Mouse (Mus musculus): ENCODE results near the gene Itprid2. TPM values are rescaled to one million over a fixed set of nuclear protein-coding genes. Genes with fewer than 3 reads are reported as not detected.
"Not testable (repeated sequence)": the region's sequence is repeated elsewhere in the genome, so short reads cannot be mapped to it uniquely, and the experiment has no call there.

Itprid2 gene
- total RNA-seq (2022), result 10 to 100 TPM; 15.2 to 19.2 (median 17.2) TPM

GRCm38 (mm10) chr2:79634528-79635400, at the start of gene Itprid2:
Itprid2 (plus strand) TSS chr2:79635352.
- DNase-seq (ENCODE audit: low spot score in 2 of 2), result peak; percentile 96 to 98

GRCm38 (mm10) chr2:79596177-79596576, 39.0 kb upstream of the Itprid2 start:
- DNase-seq (ENCODE audit: low spot score in 2 of 2), result no peak

DNA sequence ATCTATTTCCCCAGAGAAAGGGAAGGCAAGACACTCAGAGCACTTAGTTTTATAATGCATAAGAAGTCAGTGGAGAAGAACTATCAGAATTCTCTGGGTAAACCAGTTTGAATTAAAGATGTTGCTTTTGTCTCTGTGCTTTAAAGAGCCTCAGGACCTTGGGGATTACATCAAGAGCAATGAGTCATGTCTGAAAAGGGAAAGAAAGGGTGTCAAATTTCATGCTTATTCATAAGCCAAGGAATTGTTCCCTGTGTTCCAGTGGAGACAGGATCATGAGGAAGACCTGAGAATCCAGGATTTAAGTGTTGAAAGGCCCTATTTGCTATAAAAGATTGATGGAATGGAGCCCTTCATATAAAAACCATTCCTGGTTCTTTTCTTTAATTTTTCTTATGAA, 38.1 kb upstream of the Itprid2 start:
- no peak for DNase-seq (ENCODE audit: low spot score in 2 of 2)

GRCm38 (mm10) chr2:79601109-79601508, 34.0 kb upstream of the Itprid2 start:
- DNase-seq (ENCODE audit: low spot score in 2 of 2), result not testable (repeated sequence)

DNA sequence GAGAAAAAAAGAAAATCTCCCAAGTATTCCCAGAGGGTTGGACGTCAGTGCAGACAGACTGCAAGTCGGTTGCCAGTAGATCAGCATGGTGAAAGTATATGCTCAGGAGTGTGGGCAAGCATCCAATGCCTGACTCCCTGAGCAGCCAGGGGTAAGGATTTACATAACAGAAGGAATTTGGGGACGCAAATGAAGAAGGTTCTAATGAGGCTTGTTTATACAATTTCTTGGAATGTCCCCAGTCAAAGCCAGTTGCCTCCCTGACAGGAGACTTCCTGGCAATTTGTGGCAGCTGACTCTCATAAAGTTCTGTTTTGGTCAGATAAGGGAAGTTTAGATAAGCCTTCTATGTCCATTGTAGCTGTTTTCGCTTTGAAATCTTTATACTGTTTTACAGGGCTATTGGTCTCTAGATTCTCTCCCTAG, 33.4 kb upstream of the Itprid2 start:
- DNase-seq (ENCODE audit: low spot score in 2 of 2), result no peak

DNA sequence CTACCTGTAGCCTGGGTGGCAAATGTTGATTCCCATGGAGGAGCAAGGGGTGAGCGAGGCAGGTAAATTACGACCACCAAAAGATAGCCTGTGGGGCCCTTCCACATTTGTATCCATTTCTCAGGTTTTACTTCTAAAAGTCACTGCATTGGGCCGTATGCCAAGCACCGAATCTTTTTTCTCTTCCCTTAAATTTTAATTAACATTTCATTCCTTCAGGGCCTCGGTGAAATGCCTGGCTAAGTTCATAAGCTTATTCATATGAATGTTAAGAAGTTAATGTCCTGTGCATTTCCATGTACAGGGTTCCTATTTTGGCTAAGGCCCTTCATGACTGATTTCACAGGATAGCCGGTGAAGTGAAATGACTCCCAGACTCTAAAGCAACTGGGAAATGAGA, 32.8 kb upstream of the Itprid2 start:
- DNase-seq (ENCODE audit: low spot score in 2 of 2), result no peak

DNA sequence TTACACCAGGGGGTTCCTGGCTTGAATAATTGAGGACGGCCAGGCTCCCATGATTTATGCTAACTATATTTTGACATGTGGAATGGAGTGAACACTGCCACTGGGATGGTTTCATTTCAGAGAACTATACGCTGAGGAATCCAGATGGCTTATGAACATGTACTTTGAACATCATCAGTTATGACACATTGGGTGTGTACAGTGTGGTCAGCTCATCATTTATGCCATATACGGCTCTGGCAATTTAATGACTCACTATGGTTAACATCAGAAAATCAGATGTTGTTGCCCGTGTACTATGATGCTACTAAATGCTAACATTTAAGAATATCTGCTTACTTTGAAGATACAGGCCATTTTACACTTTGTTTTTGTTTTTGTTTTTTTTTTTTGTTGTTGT, 31.8 kb upstream of the Itprid2 start:
- DNase-seq (ENCODE audit: low spot score in 2 of 2), result no peak

DNA sequence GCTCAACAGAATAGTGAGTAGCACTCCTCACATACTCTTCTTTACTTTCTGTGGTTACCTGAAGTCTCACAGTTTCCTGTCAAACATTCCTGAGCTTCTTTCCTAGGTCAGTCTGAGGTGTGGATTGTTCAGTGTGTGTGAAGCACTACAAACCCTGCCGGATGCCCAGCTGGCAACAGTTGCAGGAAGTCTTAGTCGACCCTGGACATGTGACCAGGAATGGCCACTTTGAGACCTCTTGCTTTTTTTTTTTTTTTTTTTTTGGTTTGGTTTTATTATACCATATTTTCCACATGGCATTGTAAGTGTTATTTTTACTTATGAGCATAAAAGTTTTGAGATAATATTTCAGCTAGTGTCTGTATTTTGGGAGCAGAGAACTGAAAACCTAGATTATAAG, 29.1 kb upstream of the Itprid2 start:
- no peak for DNase-seq (ENCODE audit: low spot score in 2 of 2)

GRCm38 (mm10) chr2:79607181-79607580, 28.0 kb upstream of the Itprid2 start:
- DNase-seq (ENCODE audit: low spot score in 2 of 2), result no peak

DNA sequence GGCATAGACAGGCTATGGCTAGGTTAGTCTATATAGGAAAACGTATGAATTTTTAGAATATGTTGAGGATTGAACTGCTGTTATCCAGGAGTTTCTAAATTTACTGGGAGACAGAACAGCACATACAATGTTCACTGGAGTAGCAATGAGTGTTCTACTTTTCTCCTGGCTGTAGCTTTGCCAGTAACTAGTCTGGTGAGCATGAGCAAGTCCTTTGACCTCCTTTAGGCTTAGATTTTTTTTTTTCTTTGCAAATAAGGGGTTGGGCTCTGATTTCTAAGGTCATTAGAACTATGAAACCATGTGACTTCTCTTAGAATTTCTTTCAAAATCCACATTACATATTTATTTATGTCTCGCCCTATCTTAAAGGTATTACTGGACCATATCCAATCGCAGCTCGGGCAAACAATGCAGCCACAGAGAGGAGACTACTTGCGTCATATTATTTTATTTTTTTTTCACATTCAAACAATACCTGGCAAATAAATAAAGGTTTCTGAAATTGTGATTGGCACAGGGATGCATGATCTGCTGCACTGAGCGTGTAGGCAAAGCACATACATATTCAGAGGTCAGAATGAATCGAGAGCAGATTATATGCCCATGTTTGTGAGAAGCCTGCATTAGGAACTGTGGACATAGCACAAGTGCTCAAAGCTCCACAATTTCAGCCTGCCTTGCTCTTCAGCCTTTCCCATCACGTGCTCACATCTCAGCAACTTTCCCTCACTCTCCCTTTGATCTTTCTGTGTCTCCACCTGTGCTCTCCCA, 26.7 kb upstream of the Itprid2 start:
- DNase-seq (ENCODE audit: low spot score in 2 of 2), result no peak

- no peak for DNase-seq (ENCODE audit: low spot score in 2 of 2)
Observed at GRCm38 (mm10) chr2:79610894-79611293, 24.3 kb upstream of the Itprid2 start.

DNA sequence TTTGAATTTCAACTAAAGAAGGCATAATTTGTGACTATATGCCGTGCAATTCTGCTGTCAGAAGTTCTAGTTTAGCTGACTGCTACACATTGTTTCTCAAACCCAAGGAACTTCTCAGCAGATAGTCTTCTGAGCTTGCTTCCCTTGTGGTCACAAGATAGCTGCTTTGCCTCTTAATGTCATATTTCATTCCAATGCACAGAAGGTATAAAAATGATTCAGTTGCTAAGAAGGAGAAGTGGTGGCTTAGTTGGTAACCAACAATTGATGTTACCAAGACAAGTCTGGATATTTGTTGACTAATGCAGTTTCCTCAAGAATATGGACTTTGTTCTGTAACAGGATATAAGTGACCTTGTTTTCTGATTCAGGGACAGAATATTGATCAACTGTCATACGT, 17.0 kb upstream of the Itprid2 start:
- no peak for DNase-seq (ENCODE audit: low spot score in 2 of 2)

DNA sequence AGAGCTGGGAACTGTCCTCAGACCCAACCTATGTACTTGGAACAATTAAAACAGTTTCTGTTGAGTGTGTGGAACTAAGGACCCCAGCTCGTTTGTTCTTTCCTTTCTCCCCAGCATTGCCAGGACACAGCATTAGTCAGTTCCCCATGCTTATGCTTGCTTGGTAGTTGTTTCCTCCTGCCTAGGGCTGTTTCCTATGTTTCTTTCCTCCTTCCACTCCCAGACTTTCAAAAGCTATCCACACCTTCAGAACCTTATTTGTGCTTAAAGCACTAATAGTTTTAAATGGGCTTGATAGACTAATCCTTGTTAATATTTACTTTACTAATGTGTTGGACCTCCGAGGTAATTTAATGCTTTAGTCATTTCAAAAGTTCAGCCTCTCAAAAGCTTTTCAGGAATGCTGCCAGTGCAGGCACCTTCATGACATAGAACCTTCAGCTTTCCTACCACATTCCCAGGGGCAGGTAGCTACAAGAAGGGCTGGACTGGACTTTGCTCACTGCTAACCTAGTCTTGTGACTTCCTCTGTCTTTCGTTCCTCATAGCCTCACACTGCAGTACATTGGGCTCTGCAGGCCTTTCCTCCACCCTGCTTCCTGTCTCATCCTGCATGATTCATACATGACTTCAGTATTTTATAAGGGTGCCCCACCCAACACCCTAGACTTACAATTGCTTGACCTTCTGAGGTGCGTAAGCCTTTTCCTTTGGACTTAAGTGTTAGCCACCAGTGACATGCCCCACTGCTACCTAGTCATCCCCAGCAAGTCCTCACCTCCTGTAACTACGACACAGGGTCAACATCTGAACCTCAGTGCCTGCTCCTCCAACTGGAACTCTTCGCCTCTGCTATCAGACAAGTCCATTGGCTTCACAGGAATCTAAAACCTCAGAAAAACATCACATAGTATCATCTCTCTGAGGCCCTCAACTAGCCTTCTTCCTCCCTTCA, 16.3 kb upstream of the Itprid2 start:
- DNase-seq (ENCODE audit: low spot score in 2 of 2), result no peak

DNA sequence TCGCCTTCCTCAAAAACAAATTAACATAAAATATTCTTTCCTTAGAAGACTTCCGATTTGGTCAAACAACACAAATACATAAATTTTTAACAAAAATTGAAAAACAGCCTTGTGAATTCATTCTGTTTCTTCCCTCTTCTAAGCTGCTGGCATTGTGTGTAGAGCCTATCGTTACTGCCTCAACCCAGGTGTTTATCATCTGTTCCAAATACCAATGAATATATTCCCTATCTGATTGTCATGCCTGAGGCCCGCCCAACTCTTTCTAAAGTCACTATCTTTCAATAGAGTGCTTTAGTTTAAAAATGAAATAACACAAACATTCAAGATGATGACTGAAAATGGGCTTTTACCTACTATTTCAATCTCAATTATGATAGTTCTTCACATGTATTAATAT, 11.9 kb upstream of the Itprid2 start:
- DNase-seq (ENCODE audit: low spot score in 2 of 2), result no peak

GRCm38 (mm10) chr2:79627624-79628023, 7.5 kb upstream of the Itprid2 start:
- no peak for DNase-seq (ENCODE audit: low spot score in 2 of 2)

DNA sequence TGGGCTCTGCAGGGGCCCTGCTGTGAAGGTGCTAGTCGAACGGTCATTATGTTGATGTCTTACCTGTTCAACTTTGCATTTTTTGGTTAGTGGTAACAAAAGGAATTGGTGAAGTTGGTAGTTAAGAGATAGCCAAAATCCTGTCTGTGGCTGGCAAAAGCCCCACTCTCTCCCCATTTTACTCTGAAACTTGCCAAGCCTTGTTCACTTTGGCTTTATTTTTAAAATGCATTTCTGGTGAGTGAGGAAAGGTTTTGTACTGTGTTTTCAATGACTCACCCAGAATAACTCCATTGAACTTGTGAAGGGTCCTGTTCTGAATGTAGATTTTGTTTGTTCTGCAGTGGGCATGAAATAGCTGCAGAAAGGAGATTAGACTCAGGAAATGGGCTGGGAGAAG, 4.9 kb upstream of the Itprid2 start:
- no peak for DNase-seq (ENCODE audit: low spot score in 2 of 2)

- DNase-seq (ENCODE audit: low spot score in 2 of 2), result peak; percentile 60 to 72
Observed at GRCm38 (mm10) chr2:79635426-79636291, 507 bp downstream of the Itprid2 start.

DNA sequence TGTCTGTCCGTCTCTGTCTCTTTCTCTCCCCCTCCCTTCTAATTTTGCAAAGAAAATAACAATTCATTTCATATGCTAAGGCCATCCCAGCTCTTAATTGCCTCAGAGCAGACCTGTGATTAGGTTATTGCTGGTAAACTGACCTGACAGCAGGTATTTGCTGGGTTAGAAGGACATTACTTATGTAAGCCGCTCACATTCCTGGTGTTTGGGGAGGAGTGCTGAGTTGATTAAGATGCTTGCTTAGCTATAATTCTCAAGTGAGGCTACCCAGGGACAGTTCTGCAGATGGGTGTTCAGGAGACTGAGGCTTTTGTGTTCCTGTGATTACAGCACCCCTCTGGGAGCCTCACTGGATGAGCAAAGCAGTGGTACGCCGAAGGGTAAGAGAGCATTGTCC, 3.8 kb downstream of the Itprid2 start:
- DNase-seq (ENCODE audit: low spot score in 2 of 2), result no peak

GRCm38 (mm10) chr2:79646237-79646688, 11.1 kb downstream of the Itprid2 start:
- peak in 1 of 2 experiments; percentile 13 for DNase-seq (ENCODE audit: low spot score in 2 of 2)

- DNase-seq (ENCODE audit: low spot score in 2 of 2), result no peak
Observed at GRCm38 (mm10) chr2:79647094-79647493, 11.9 kb downstream of the Itprid2 start.

All from gastrocnemius, adult 8-10 months (tissue).